8 mouse cellular contexts compared by ENCODE assay signal in the genomic region with DNA sequence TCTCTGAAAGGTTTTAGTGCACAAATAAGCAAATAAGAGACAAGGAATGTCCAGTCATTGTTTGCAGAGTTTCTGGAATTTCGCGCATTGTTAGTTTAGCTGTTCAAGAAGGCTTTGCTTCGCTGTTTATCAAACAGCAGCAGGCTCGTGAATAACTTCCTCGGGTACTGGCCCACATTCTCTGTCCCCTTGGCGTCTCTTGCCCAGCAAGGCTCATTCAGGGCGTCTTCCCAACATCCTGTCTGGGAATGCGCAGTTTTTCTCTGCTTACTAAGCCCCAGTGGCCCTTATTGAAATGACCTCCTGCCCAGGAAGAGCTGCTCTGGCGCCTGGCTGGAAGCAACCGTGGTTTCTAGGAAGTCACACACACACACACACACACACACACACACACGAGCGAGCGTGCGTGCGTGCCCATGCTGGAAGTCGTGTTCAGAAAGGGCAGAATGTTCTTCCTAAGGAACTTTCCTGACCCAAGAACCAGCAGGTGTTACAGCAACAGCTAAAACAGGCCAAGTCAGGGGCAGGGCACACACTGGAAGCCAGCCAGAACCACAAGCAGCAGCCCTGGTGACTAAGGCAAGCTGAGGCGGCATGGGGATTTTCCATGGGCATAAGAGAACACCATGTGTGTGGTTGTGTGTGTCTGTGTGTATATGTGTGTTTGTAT. TPM values are rescaled to one million over a fixed set of nuclear protein-coding genes. Genes with fewer than 3 reads are reported as not detected.
A peak's percentile ranks its signal among the peaks of the same experiment; 100 is the strongest.
DNase-seq lines count a peak whose midpoint lies in the region; ATAC-seq lines count a peak whose summit lies in the region.

No protein-coding gene starts in this region.

- H3K36me3 ChIP-seq in midbrain, embryonic 10.5 days = no peaks in the 10 kb centered on the region
- no peaks in the 10 kb centered on the region for H3K36me3 ChIP-seq in midbrain, embryonic 13.5 days
- H3K36me3 ChIP-seq in intestine, embryonic 15.5 days = no peaks in the 10 kb centered on the region
- no peaks in the 10 kb centered on the region for H3K36me3 ChIP-seq in liver, embryonic 16.5 days (ENCODE audit: control insufficient read depth, insufficient read depth)

- H3K4me1 ChIP-seq in midbrain, embryonic 10.5 days = peaks cover 28% of the 10 kb centered on the region
- 0 out of 2 replicates have a peak, but pooled peaks cover 10% of the 10 kb centered on the region for H3K4me1 ChIP-seq in midbrain, embryonic 13.5 days (replicated peaks)
- peaks cover 8% of the 10 kb centered on the region; the same call in 1 of the 2 replicates for H3K4me1 ChIP-seq in intestine, embryonic 15.5 days (replicated peaks)
- H3K4me1 ChIP-seq in liver, embryonic 16.5 days (ENCODE audit: control insufficient read depth, low read depth, low read length) = no peaks in the 10 kb centered on the region

- H3K4me2 ChIP-seq in midbrain, embryonic 13.5 days (replicated peaks) = no peak overlapping the region
- peak overlapping the region; percentile 19; the same call in 1 of the 2 replicates for H3K4me2 ChIP-seq in intestine, embryonic 15.5 days (replicated peaks)
- H3K4me2 ChIP-seq in liver, embryonic 16.5 days (ENCODE audit: low read depth, low read length) = no peak overlapping the region

- WGBS in midbrain, embryonic 10.5 days = 54% methylated on average over 17 of the region's 17 CpGs
- WGBS in midbrain, embryonic 13.5 days = 45% methylated on average over 17 of the region's 17 CpGs
- WGBS in intestine, embryonic 15.5 days = 30% methylated on average over 17 of the region's 17 CpGs
- WGBS in liver, embryonic 16.5 days (ENCODE audit: insufficient replicate concordance) = 25% methylated on average over 17 of the region's 17 CpGs

- H3K9ac ChIP-seq in midbrain, embryonic 13.5 days (replicated peaks) = no peak overlapping the region
- no peak overlapping the region for H3K9ac ChIP-seq in intestine, embryonic 15.5 days
- no peak overlapping the region for H3K9ac ChIP-seq in liver, embryonic 16.5 days (ENCODE audit: low read depth, low read length)

- H3K27me3 ChIP-seq in midbrain, embryonic 10.5 days (ENCODE audit: low read depth, poor library complexity, severe bottlenecking) = no peaks in the 10 kb centered on the region
- no peaks in the 10 kb centered on the region for H3K27me3 ChIP-seq in midbrain, embryonic 13.5 days
- no peaks in the 10 kb centered on the region for H3K27me3 ChIP-seq in intestine, embryonic 15.5 days (replicated peaks)
- no peaks in the 10 kb centered on the region for H3K27me3 ChIP-seq in liver, embryonic 16.5 days (ENCODE audit: control insufficient read depth, insufficient read depth, low read depth, low read length)

- H3K4me3 ChIP-seq in midbrain, embryonic 10.5 days = no peak overlapping the region
- H3K4me3 ChIP-seq in midbrain, embryonic 13.5 days (replicated peaks) = no peak overlapping the region
- H3K4me3 ChIP-seq in intestine, embryonic 15.5 days (replicated peaks) = no peak overlapping the region
- H3K4me3 ChIP-seq in liver, embryonic 16.5 days (ENCODE audit: low read depth, low read length) = no peak overlapping the region

- peak; percentile 37 for DNase-seq in midbrain, embryonic 10.5 days (ENCODE audit: low spot score)
- peak; percentile 83 for DNase-seq in adrenal gland, postnatal 25 days
- DNase-seq in heart, adult 11 months = peak; percentile 97
- DNase-seq in right cerebral cortex, postnatal 14 days = peak; percentile 15

- ATAC-seq in midbrain, embryonic 13.5 days = no peak
- peak; percentile 49 for ATAC-seq in intestine, embryonic 15.5 days
- ATAC-seq in liver, embryonic 16.5 days (ENCODE audit: low read depth) = peak; percentile 41
- no peak for ATAC-seq in erythroblast, adult 5-6 weeks (replicated peaks; ENCODE audit: low FRiP score, poor library complexity, severe bottlenecking)

- H3K9me3 ChIP-seq in midbrain, embryonic 10.5 days (replicated peaks) = no peaks in the 10 kb centered on the region
- no peaks in the 10 kb centered on the region for H3K9me3 ChIP-seq in midbrain, embryonic 13.5 days
- no peaks in the 10 kb centered on the region for H3K9me3 ChIP-seq in intestine, embryonic 15.5 days
- no peaks in the 10 kb centered on the region for H3K9me3 ChIP-seq in liver, embryonic 16.5 days (replicated peaks; ENCODE audit: control insufficient read depth, low read length)

- peak overlapping the region; percentile 49 for H3K27ac ChIP-seq in midbrain, embryonic 10.5 days (replicated peaks)
- H3K27ac ChIP-seq in midbrain, embryonic 13.5 days = no peak overlapping the region
- H3K27ac ChIP-seq in intestine, embryonic 15.5 days = no peak overlapping the region
- H3K27ac ChIP-seq in liver, embryonic 16.5 days (ENCODE audit: low read length) = peak overlapping the region; percentile 30; the same call in 1 of the 2 replicates

RNA-seq across cellular contexts. Expression of a gene that starts 56.8 kb away (rescaled TPM):
- polyA plus RNA-seq in midbrain, embryonic 10.5 days (2016; fragmentation: Nextera tagmentation; extraction: Ambion mirVana) = 13.4 and 19.5 TPM in 2 replicates
- polyA plus RNA-seq in midbrain, embryonic 13.5 days (2015; fragmentation: Nextera tagmentation; extraction: Ambion mirVana) = 36.1 and 37.5 TPM in 2 replicates
- 22.9 and 30.1 TPM in 2 replicates for total RNA-seq in adrenal gland, postnatal 25 days (2021)
- polyA plus RNA-seq in intestine, embryonic 15.5 days (2015; fragmentation: Nextera tagmentation; extraction: Ambion mirVana) = 11.0 and 11.2 TPM in 2 replicates
- polyA plus RNA-seq in liver, embryonic 16.5 days (2015; fragmentation: Nextera tagmentation; extraction: Ambion mirVana) = 6.2 and 6.3 TPM in 2 replicates
- 7.7 and 9.4 TPM in 2 replicates for total RNA-seq in erythroblast, adult 5-6 weeks (2015; ENCODE audit: low replicate concordance)
- 7.1 and 8.5 TPM in 2 replicates for total RNA-seq in erythroblast, adult 5-6 weeks (2017; ENCODE audit: low replicate concordance)

Comparison
In these comparisons a context has a peak if more than half of its experiments do, and no peak if none do; other contexts are left out.
1. H3K27ac ChIP-seq: peak in midbrain, embryonic 10.5 days (single experiment) and liver, embryonic 16.5 days (single experiment); none in midbrain, embryonic 13.5 days (single experiment) and intestine, embryonic 15.5 days (single experiment).
2. DNase-seq: peak in every context shown above with its lines; median percentile 97 in heart, adult 11 months; 83 in adrenal gland, postnatal 25 days; 37 in midbrain, embryonic 10.5 days; 15 in right cerebral cortex, postnatal 14 days.
3. ATAC-seq: peak in intestine, embryonic 15.5 days (single experiment) and liver, embryonic 16.5 days (single experiment); none in midbrain, embryonic 13.5 days (single experiment) and erythroblast, adult 5-6 weeks (single experiment).